Mouse (Mus musculus): ENCODE data around the gene 1700011L22Rik. TPM values are rescaled to one million over a fixed set of nuclear protein-coding genes. Genes with fewer than 3 reads are reported as not detected.

Gene 1700011L22Rik
- polyA plus RNA-seq, 1 experiment from 2014 or later = not detected

DNA sequence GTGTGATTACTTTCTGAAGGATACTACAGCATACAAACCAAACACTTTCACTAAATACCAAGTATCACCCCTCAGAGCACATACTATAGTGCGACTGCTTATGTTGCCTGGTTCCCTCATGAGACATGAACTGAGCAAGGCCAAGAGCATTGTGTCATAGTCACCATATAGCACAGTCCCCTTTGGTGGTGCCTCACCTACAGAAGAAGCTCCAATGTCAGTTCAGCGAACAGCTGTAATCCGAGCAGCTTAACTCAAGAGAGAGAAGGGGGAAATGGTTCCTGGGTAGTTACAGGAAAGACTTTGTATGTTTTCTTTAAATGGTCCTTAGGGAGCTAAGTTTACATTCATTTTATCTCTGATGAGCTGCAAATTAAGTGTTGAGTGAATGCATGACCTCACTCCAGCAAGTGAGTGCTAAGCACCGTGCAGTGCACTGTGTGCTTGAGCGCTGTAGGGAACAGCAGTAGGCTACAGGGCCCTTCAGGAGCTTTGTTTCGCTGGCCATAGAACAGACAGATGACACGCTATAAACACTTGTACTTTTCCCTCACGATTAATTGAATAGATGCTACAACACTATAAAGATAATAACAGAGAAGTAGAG lies 29.0 kb upstream of the 1700011L22Rik start:
- WGBS (ENCODE audit: insufficient replicate concordance) = 70% methylated on average over 8 of the region's 8 CpGs
- H3K36me3 ChIP-seq = peaks cover 23% of the 10 kb centered on the region
- no peaks in the 10 kb centered on the region for H3K9me3 ChIP-seq (replicated peaks)
- no peaks in the 10 kb centered on the region for H3K27me3 ChIP-seq (replicated peaks)
- H3K27ac ChIP-seq = no peak overlapping the region
- no peak overlapping the region for H3K9ac ChIP-seq
- H3K4me3 ChIP-seq = no peak overlapping the region
- no peak overlapping the region for H3K4me2 ChIP-seq
- ATAC-seq = no peak
- no peaks in the 10 kb centered on the region for H3K4me1 ChIP-seq

- 79% methylated on average over 10 of the region's 10 CpGs for WGBS (ENCODE audit: insufficient replicate concordance)
- no peak overlapping the region for H3K4me3 ChIP-seq
Measured at GRCm38 (mm10) chr8:79274940-79275339, 26.6 kb upstream of the 1700011L22Rik start.

GRCm38 (mm10) chr8:79273776-79274175 lies 25.4 kb upstream of the 1700011L22Rik start:
- 81% methylated on average over 6 of the region's 6 CpGs for WGBS (ENCODE audit: insufficient replicate concordance)
- no peak overlapping the region for H3K27ac ChIP-seq

More at GRCm38 (mm10) chr8:79274940-79275339, 26.6 kb upstream of the 1700011L22Rik start:
- no peak for ATAC-seq
- Histone ChIP-seq H3K9me3 (replicated peaks) (no peaks in the 10 kb centered on the region), H3K27ac (no peak overlapping the region), H3K9ac (no peak overlapping the region), H3K27me3 (replicated peaks) (no peaks in the 10 kb centered on the region), H3K36me3 (peaks cover 20% of the 10 kb centered on the region), H3K4me2 (no peak overlapping the region), H3K4me1 (no peaks in the 10 kb centered on the region)

GRCm38 (mm10) chr8:79272676-79273075 lies 24.3 kb upstream of the 1700011L22Rik start:
- H3K27me3 ChIP-seq (replicated peaks) = no peaks in the 10 kb centered on the region
- H3K9ac ChIP-seq = no peak overlapping the region
- H3K4me3 ChIP-seq = no peak overlapping the region
- H3K9me3 ChIP-seq (replicated peaks) = no peaks in the 10 kb centered on the region
- H3K4me2 ChIP-seq = no peak overlapping the region
- 70% methylated on average over 4 of the region's 4 CpGs for WGBS (ENCODE audit: insufficient replicate concordance)
- H3K27ac ChIP-seq = no peak overlapping the region
- peaks cover 20% of the 10 kb centered on the region for H3K36me3 ChIP-seq
- H3K4me1 ChIP-seq = no peaks in the 10 kb centered on the region
- no peak for ATAC-seq

More at GRCm38 (mm10) chr8:79273776-79274175, 25.4 kb upstream of the 1700011L22Rik start:
- no peak overlapping the region for H3K4me3 ChIP-seq
- no peaks in the 10 kb centered on the region for H3K9me3 ChIP-seq (replicated peaks)
- no peak for ATAC-seq
- peaks cover 20% of the 10 kb centered on the region for H3K36me3 ChIP-seq
- no peak overlapping the region for H3K4me2 ChIP-seq
- no peaks in the 10 kb centered on the region for H3K27me3 ChIP-seq (replicated peaks)
- H3K9ac ChIP-seq = no peak overlapping the region
- H3K4me1 ChIP-seq = no peaks in the 10 kb centered on the region

DNA sequence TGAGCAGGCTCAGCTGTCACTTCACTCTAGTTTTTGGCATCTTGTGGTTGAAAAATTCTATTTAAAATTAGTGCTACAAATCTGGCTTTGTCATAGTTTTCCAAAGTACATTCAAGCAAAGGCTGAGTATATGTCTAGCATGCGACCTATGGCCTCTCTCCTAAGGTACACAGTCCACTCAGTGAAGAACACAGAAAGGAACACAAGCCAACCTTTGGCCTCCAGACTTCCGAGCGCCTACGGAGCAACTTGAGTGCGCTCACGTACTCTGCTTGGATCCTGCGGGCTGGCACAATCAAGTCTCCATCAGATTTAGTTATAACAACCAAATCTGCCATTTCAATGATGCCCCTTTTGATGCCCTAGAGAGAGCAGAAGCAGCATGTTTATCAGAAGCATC lies 20.6 kb upstream of the 1700011L22Rik start:
- H3K4me2 ChIP-seq = no peak overlapping the region
- H3K4me1 ChIP-seq = no peaks in the 10 kb centered on the region
- ATAC-seq = no peak
- no peaks in the 10 kb centered on the region for H3K27me3 ChIP-seq (replicated peaks)
- H3K27ac ChIP-seq = no peak overlapping the region
- no peaks in the 10 kb centered on the region for H3K9me3 ChIP-seq (replicated peaks)
- no peak overlapping the region for H3K9ac ChIP-seq
- 88% methylated on average over 7 of the region's 7 CpGs for WGBS (ENCODE audit: insufficient replicate concordance)
- H3K36me3 ChIP-seq = peaks cover 14% of the 10 kb centered on the region
- no peak overlapping the region for H3K4me3 ChIP-seq

DNA sequence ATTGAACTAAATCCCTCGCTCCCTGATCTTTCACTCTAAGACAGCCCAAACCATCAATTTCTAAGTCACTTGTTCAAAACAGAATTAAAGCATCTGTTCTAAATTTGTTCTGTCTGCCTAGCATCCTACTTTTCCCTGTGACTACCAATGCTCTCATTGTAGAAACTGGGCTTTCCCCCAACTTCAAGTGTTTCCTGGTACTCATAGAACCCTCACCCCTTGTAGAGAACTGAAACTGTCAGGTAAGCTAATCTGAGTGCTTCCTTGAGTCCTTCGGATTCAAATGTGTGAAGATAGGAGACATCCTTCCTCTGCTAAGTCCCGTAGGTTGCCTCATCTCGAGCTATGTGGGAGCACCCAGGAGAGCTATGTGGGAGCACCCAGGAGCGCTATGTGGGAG lies 13.6 kb upstream of the 1700011L22Rik start:
- no peak overlapping the region for H3K9ac ChIP-seq
- H3K4me1 ChIP-seq = no peaks in the 10 kb centered on the region
- H3K27ac ChIP-seq = no peak overlapping the region
- no peak for ATAC-seq
- 0 out of 2 replicates have a peak, but pooled peaks cover 3% of the 10 kb centered on the region for H3K9me3 ChIP-seq (replicated peaks)
- H3K4me3 ChIP-seq = no peak overlapping the region
- no peak overlapping the region for H3K4me2 ChIP-seq
- no peaks in the 10 kb centered on the region for H3K36me3 ChIP-seq
- no peaks in the 10 kb centered on the region for H3K27me3 ChIP-seq (replicated peaks)
- 64% methylated on average over 5 of the region's 5 CpGs for WGBS (ENCODE audit: insufficient replicate concordance)

GRCm38 (mm10) chr8:79256076-79256705 lies 7.8 kb upstream of the 1700011L22Rik start:
- 72% methylated on average over 8 of the region's 8 CpGs for WGBS (ENCODE audit: insufficient replicate concordance)
- H3K4me1 ChIP-seq = no peaks in the 10 kb centered on the region
- ATAC-seq = no peak
- no peaks in the 10 kb centered on the region for H3K36me3 ChIP-seq
- H3K4me2 ChIP-seq = no peak overlapping the region
- H3K9me3 ChIP-seq (replicated peaks) = no peaks in the 10 kb centered on the region
- H3K4me3 ChIP-seq = no peak overlapping the region
- H3K9ac ChIP-seq = no peak overlapping the region
- H3K27ac ChIP-seq = no peak overlapping the region
- no peaks in the 10 kb centered on the region for H3K27me3 ChIP-seq (replicated peaks)

DNA sequence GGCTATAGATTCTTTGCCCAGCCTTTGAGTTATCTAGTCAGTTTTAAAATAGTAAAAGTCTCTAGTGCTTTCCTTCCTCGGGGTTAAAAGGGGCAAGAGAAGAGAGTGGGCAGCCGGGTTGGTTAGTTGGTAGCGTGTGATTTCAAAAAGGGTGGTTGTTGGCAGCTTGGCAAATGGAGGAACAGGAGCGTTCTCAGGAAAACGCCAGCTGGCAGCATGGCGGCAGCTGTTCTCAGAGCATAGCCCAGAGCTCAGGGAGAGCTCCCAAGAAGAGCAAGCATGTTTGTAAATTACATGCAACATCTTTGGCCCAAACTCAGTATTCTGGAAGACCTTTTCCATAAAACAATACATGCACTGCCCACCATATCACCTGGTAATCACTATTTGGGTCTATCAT lies 5.4 kb upstream of the 1700011L22Rik start:
- Histone ChIP-seq H3K9me3 (replicated peaks) (no peaks in the 10 kb centered on the region), H3K4me2 (no peak overlapping the region), H3K4me1 (no peaks in the 10 kb centered on the region), H3K4me3 (no peak overlapping the region), H3K27me3 (replicated peaks) (no peaks in the 10 kb centered on the region), H3K36me3 (no peaks in the 10 kb centered on the region), H3K27ac (no peak overlapping the region), H3K9ac (no peak overlapping the region)
- 78% methylated on average over 6 of the region's 6 CpGs for WGBS (ENCODE audit: insufficient replicate concordance)
- ATAC-seq = no peak

- H3K4me1 ChIP-seq = no peaks in the 10 kb centered on the region
- no peaks in the 10 kb centered on the region for H3K9me3 ChIP-seq (replicated peaks)
- H3K27me3 ChIP-seq (replicated peaks) = no peaks in the 10 kb centered on the region
- H3K4me3 ChIP-seq = no peak overlapping the region
- H3K9ac ChIP-seq = no peak overlapping the region
- WGBS (ENCODE audit: insufficient replicate concordance) = 73% methylated on average over 2 of the region's 2 CpGs
- no peak for ATAC-seq
- H3K4me2 ChIP-seq = no peak overlapping the region
- H3K36me3 ChIP-seq = no peaks in the 10 kb centered on the region
- no peak overlapping the region for H3K27ac ChIP-seq
Measured at GRCm38 (mm10) chr8:79243422-79243821, 4.9 kb downstream of the 1700011L22Rik start.

DNA sequence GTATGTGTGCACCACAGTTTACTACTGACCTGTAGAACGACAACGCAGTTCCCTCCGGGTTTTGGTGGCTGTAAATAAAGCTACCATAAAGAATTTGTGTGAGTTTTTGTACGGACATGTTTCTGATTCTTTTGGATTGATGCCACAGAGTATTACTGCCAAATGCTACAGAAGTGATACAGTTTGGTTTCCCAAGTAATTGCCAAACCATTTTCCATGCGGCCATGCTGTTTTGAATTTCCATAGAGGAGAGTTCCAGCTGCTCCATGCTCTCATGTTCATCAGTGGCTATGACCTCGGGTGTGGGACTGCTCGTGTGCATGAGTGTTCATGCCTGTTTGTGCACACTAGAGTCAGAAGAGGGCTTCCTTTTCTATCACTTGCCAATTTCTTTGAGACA lies 8.4 kb downstream of the 1700011L22Rik start:
- no peak overlapping the region for H3K27ac ChIP-seq
- H3K4me1 ChIP-seq = no peaks in the 10 kb centered on the region
- H3K27me3 ChIP-seq (replicated peaks) = no peaks in the 10 kb centered on the region
- no peaks in the 10 kb centered on the region for H3K9me3 ChIP-seq (replicated peaks)
- no peak overlapping the region for H3K4me2 ChIP-seq
- no peaks in the 10 kb centered on the region for H3K36me3 ChIP-seq
- no peak for ATAC-seq
- H3K9ac ChIP-seq = no peak overlapping the region
- no peak overlapping the region for H3K4me3 ChIP-seq
- 66% methylated on average over 7 of the region's 7 CpGs for WGBS (ENCODE audit: insufficient replicate concordance)

- Histone ChIP-seq H3K4me1 (no peaks in the 10 kb centered on the region), H3K27me3 (replicated peaks) (no peaks in the 10 kb centered on the region), H3K4me3 (no peak overlapping the region), H3K4me2 (no peak overlapping the region), H3K9me3 (replicated peaks) (no peaks in the 10 kb centered on the region), H3K36me3 (no peaks in the 10 kb centered on the region), H3K9ac (no peak overlapping the region), H3K27ac (no peak overlapping the region)
- 32% methylated on average over 3 of the region's 3 CpGs for WGBS (ENCODE audit: insufficient replicate concordance)
- no peak for ATAC-seq
Measured at GRCm38 (mm10) chr8:79239320-79239719, 9.1 kb downstream of the 1700011L22Rik start.

GRCm38 (mm10) chr8:79229266-79229888 lies 19.0 kb downstream of the 1700011L22Rik start:
- Histone ChIP-seq H3K4me1 (no peaks in the 10 kb centered on the region), H3K9ac (no peak overlapping the region), H3K9me3 (replicated peaks) (no peaks in the 10 kb centered on the region), H3K27me3 (replicated peaks) (no peaks in the 10 kb centered on the region), H3K36me3 (no peaks in the 10 kb centered on the region), H3K4me3 (no peak overlapping the region), H3K4me2 (no peak overlapping the region), H3K27ac (no peak overlapping the region)
- 76% methylated on average over 8 of the region's 8 CpGs for WGBS (ENCODE audit: insufficient replicate concordance)
- ATAC-seq = no peak

Data from liver, embryonic 12.5 days (tissue).